Mouse (Mus musculus) midbrain, embryonic 11.5 days (tissue): Measurements from ENCODE around the gene Prkab2. TPM values are rescaled to one million over a fixed set of nuclear protein-coding genes. Genes with fewer than 3 reads are reported as not detected.

Source experiments
- ATAC-seq: fragments of 200-750 bp; cut with Nextera tagmentation; 2 replicates; pipeline ENCODE4 v1.8.0; 2017; ENCODE audit warnings: moderate TSS enrichment, moderate library complexity; ENCODE audit not compliant: low FRiP score
- DNase-seq: peaks from one replicate; pipeline ENCODE4 v3.0.0; 2015; ENCODE audit warnings: low spot score; ENCODE audit errors: missing footprints
- H3K27ac ChIP-seq: fragments of 300-500 bp; sonication (generic); 2 replicates; pipeline ENCODE4 v1.5.1; 2014; ENCODE audit warnings: low read depth, low read length
- H3K27me3 ChIP-seq: fragments of 300-500 bp; sonication (generic); 2 replicates; pipeline ENCODE4 v1.6.1; 2014; ENCODE audit warnings: mild to moderate bottlenecking, low read length, moderate library complexity, mixed read lengths; ENCODE audit not compliant: control insufficient read depth, insufficient read depth
- H3K36me3 ChIP-seq: fragments of 300-500 bp; sonication (generic); 2 replicates; pipeline ENCODE4 v1.6.1; 2014; ENCODE audit warnings: mild to moderate bottlenecking, low read length, moderate library complexity, mixed read lengths; ENCODE audit not compliant: control insufficient read depth, insufficient read depth
- H3K4me1 ChIP-seq: fragments of 300-500 bp; sonication (generic); 2 replicates; pipeline ENCODE4 v1.6.1; 2014; ENCODE audit warnings: low read length; ENCODE audit not compliant: control insufficient read depth, insufficient read depth
- H3K4me2 ChIP-seq: fragments of 300-500 bp; sonication (generic); 2 replicates; pipeline ENCODE4 v1.6.1; 2014; ENCODE audit warnings: mild to moderate bottlenecking, moderate library complexity
- H3K4me3 ChIP-seq: fragments of 300-500 bp; sonication (generic); 2 replicates; pipeline ENCODE4 v1.5.1; 2014; ENCODE audit warnings: low read depth, low read length
- H3K9ac ChIP-seq: fragments of 300-500 bp; sonication (generic); 2 replicates; pipeline ENCODE4 v1.6.1; 2014; ENCODE audit warnings: low read length
- H3K9me3 ChIP-seq: fragments of 300-500 bp; sonication (generic); 2 replicates; pipeline ENCODE4 v1.6.1; 2016; ENCODE audit warnings: low read length; ENCODE audit not compliant: control insufficient read depth
- WGBS: fragments of 180-500 bp; shearing (Covaris S2); extraction: QIAGEN DNeasy Blood & Tissue Kit; methylation state at CpG from one replicate; pipeline ENCODE4 v1.1.7; 2014; 5-methylcytosine and 5-hydroxymethylcytosine counted together
- polyA plus RNA-seq: library from polyadenylated mRNA; unstranded; fragments of >200 nt; fragmentation: Nextera tagmentation; extraction: Ambion mirVana; gene quantifications from 2 replicates; pipeline ENCODE4 v1.2.1, GENCODE M21; 2014

Prkab2 gene
- polyA plus RNA-seq, 1 experiment from 2014 or later = 6.9 TPM

GRCm38 (mm10) chr3:97659746-97660145 is 1.8 kb downstream of the Prkab2 start:
- no peaks in the 10 kb centered on the region for H3K9me3 ChIP-seq
- ATAC-seq (no peak), DNase-seq (no peak)
- no peaks in the 10 kb centered on the region for H3K27me3 ChIP-seq
- H3K27ac ChIP-seq = no peak overlapping the region
- no peaks in the 10 kb centered on the region for H3K36me3 ChIP-seq
- H3K4me3 ChIP-seq = no peak overlapping the region
- 94% methylated on average over 7 of the region's 7 CpGs for WGBS
- H3K9ac ChIP-seq = no peak overlapping the region
- H3K4me1 ChIP-seq = peaks cover 10% of the 10 kb centered on the region
- H3K4me2 ChIP-seq = no peak overlapping the region

GRCm38 (mm10) chr3:97661206-97661605 is 3.2 kb downstream of the Prkab2 start:
- Histone ChIP-seq H3K27ac (no peak overlapping the region), H3K27me3 (no peaks in the 10 kb centered on the region), H3K9me3 (no peaks in the 10 kb centered on the region), H3K4me3 (no peak overlapping the region), H3K4me1 (peaks cover 10% of the 10 kb centered on the region), H3K9ac (no peak overlapping the region), H3K36me3 (no peaks in the 10 kb centered on the region), H3K4me2 (no peak overlapping the region)
- no peak for ATAC-seq
- 77% methylated on average over 8 of the region's 8 CpGs for WGBS
- no peak for DNase-seq

DNA sequence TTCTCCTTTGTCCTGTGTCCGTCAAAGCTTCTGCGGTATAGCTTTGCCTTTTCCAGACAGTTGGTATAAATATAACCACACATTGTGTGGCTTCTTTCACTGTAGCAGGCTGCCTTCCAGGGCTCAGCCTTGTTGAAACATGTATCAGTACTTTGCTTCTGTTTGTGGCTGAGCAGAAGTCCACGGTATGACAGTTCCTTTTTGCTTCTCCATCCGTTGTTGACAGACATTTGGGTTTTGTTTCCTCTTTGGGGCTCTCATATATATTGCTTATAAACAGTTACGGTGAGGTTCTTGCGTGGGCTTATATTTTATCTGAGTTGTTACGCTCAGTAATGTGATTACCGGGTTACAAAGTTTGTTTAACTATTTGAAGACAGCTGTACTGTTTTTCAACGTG is 7.5 kb downstream of the Prkab2 start:
- 92% methylated on average over 9 of the region's 9 CpGs for WGBS
- H3K36me3 ChIP-seq = peaks cover 2% of the 10 kb centered on the region; the same call in 1 of the 2 replicates
- no peak for DNase-seq

GRCm38 (mm10) chr3:97666154-97666553 is 8.2 kb downstream of the Prkab2 start:
- no peak for ATAC-seq
- Histone ChIP-seq H3K4me3 (no peak overlapping the region), H3K9me3 (no peaks in the 10 kb centered on the region), H3K9ac (no peak overlapping the region), H3K27ac (no peak overlapping the region), H3K36me3 (peaks cover 2% of the 10 kb centered on the region; the same call in 1 of the 2 replicates), H3K27me3 (no peaks in the 10 kb centered on the region), H3K4me2 (no peak overlapping the region), H3K4me1 (no peaks in the 10 kb centered on the region)
- DNase-seq = no peak
- 79% methylated on average over 8 of the region's 8 CpGs for WGBS

More for the DNA sequence above, 7.5 kb downstream of the Prkab2 start:
- Histone ChIP-seq H3K27ac (no peak overlapping the region), H3K27me3 (no peaks in the 10 kb centered on the region), H3K4me1 (no peaks in the 10 kb centered on the region), H3K4me3 (no peak overlapping the region), H3K4me2 (no peak overlapping the region), H3K9ac (no peak overlapping the region), H3K9me3 (no peaks in the 10 kb centered on the region)
- ATAC-seq = no peak

DNA sequence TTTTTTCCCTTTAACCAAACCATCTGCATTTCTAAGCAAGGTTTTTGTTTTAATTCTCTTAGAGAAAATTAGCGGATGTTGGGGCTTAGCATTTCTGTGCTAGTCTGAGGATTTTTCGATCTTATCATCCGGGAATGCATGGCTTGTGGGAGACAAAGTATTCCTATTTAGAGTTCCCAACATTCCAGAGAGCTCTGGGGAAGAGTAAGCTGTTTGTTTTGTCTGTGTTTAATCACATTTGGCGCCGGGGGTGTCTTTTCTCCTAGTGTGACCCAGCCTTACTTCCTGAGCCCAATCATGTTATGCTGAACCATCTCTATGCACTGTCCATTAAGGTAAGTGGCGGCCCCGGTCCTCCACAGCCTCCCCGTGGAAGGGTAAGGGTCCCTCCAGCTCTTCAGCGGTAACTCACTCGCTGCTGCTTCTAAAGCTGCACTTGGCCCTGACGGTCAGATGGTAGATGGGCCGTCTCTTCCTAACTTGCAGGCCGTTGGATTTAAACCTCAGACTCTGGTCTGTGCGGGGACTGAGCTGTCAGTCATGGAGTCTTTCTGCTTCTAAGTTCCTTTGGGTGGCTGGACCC is 9.2 kb downstream of the Prkab2 start:
- DNase-seq = no peak
- Histone ChIP-seq H3K27me3 (no peaks in the 10 kb centered on the region), H3K4me2 (no peak overlapping the region), H3K9me3 (no peaks in the 10 kb centered on the region), H3K9ac (no peak overlapping the region), H3K36me3 (peaks cover 2% of the 10 kb centered on the region; the same call in 1 of the 2 replicates), H3K27ac (no peak overlapping the region), H3K4me3 (no peak overlapping the region), H3K4me1 (no peaks in the 10 kb centered on the region)
- 78% methylated on average over 14 of the region's 14 CpGs for WGBS
- no peak for ATAC-seq

- no peaks in the 10 kb centered on the region for H3K27me3 ChIP-seq
- no peak within 1 kb of the TSS for H3K9ac ChIP-seq
- H3K36me3 ChIP-seq = no peaks in the 10 kb centered on the region
- H3K27ac ChIP-seq = no peak within 1 kb of the TSS
- H3K4me1 ChIP-seq = no peaks in the 10 kb centered on the region
- WGBS = 91% methylated on average over 7 of the region's 7 CpGs
- no peak for DNase-seq
- no peak within 1 kb of the TSS for H3K4me3 ChIP-seq
- no peaks in the 10 kb centered on the region for H3K9me3 ChIP-seq
- no peak within 1 kb of the TSS for H3K4me2 ChIP-seq
- ATAC-seq = no peak
These were observed 16.7 kb downstream of the Prkab2 start, which contains the start of gene Gm17651 for GRCm38 (mm10) chr3:97674644-97675110. Gm17651 (minus strand) TSS chr3:97674694.

DNA sequence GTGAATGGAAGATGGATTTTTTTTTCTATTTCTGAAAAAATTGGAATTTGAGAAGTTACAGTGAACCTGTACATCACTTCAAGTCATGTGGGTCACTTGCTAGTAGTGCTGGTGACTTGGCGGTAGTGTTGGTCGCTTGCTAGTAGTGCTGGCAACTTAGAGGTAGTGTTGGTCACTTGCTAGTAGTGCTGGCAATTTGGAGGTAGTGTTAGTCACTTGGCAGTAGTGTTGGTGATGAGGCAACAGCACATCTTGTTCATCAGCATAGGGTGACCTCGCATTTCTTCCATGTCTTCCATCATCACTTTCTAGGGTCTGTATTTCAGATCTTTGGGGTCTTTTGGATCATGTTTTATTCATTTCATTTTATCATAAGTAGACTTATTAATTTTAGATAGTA is 18.1 kb downstream of the Prkab2 start:
- H3K4me2 ChIP-seq = no peak overlapping the region
- peaks cover 2% of the 10 kb centered on the region; the same call in 1 of the 2 replicates for H3K27me3 ChIP-seq
- H3K4me1 ChIP-seq = no peaks in the 10 kb centered on the region
- DNase-seq = no peak
- no peaks in the 10 kb centered on the region for H3K9me3 ChIP-seq
- H3K27ac ChIP-seq = no peak overlapping the region
- no peak overlapping the region for H3K4me3 ChIP-seq
- WGBS = 95% methylated on average over 3 of the region's 3 CpGs
- H3K36me3 ChIP-seq = no peaks in the 10 kb centered on the region
- H3K9ac ChIP-seq = no peak overlapping the region
- ATAC-seq = no peak

DNA sequence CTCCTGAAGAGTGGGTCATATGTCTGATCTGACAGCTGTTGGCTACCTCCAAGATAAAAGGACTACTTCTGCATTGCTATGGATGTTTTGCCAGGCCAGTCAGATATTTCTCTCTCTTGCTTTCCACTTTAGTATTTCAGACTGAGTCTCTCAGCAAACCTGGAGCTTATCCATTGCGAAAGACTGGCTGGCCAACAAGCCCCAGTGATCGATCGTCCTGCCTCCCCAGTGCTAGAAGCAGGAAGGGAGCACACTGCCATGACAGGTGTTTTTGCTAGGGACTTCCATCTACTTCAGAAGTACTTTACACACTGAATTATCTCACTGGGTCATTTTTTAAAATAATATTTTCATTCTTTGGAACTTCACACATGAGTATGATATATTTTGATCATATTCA is 20.4 kb downstream of the Prkab2 start:
- no peaks in the 10 kb centered on the region; the same call in 1 of the 2 replicates for H3K4me1 ChIP-seq
- 96% methylated on average over 3 of the region's 3 CpGs for WGBS
- DNase-seq (no peak), ATAC-seq (no peak)
- H3K27ac ChIP-seq = no peak overlapping the region
- no peak overlapping the region for H3K4me2 ChIP-seq
- no peaks in the 10 kb centered on the region for H3K9me3 ChIP-seq
- no peaks in the 10 kb centered on the region for H3K36me3 ChIP-seq
- peaks cover 12% of the 10 kb centered on the region for H3K27me3 ChIP-seq
- H3K9ac ChIP-seq = no peak overlapping the region
- no peak overlapping the region for H3K4me3 ChIP-seq

DNA sequence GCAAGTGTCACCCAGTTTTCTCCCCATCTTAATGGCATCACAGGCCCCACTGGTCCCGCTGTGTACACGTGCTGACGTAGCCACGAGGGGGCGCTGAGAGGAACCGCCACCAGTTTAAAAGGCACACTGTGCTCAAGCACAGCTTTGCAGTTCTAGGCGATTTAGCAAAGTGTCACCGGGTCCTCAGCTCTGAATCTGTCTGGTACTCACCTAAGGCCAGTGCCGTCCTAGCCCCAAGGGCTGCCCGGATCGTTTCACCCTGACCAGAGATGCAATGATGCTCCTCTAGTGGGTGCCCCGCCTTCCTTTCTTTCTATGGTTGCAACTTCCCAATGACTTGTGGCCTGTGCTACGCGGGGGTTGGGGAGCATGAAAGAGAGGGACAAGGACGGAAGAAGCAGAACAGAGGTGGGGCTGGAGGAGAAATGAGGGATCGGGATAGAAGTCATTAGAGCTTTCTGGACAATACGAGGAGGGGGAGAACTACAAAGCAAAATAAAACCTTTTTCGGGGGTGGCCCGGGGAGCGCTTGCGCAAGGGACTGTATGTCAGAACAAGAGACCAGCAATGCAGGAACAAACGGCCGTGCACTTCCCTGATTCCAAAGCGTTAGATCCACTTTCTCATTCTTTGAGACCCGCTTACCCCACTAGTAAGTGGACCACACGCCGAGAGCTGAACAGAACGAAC is 22.8 kb downstream of the Prkab2 start:
- DNase-seq = peak; percentile 95
- H3K36me3 ChIP-seq = no peaks in the 10 kb centered on the region
- H3K4me2 ChIP-seq = peak overlapping the region; percentile 60
- no peak overlapping the region for H3K27ac ChIP-seq
- H3K9ac ChIP-seq = no peak overlapping the region
- no peaks in the 10 kb centered on the region for H3K9me3 ChIP-seq
- peaks cover 3% of the 10 kb centered on the region; the same call in 1 of the 2 replicates for H3K4me1 ChIP-seq
- ATAC-seq = peak; percentile 83
- peaks cover 15% of the 10 kb centered on the region for H3K27me3 ChIP-seq
- peak overlapping the region; percentile 30 for H3K4me3 ChIP-seq
- WGBS = 1% methylated on average over 28 of the region's 28 CpGs
